Mouse (Mus musculus) C2C12 (cell line): ENCODE data around the gene Mrtfa.

Source experiments
- CTCF ChIP-seq: IDR thresholded peaks from one replicate; pipeline ENCODE4 v1.5.1; 2011; ENCODE audit not compliant: control insufficient read depth, insufficient read depth, insufficient read length
- MAX ChIP-seq: IDR thresholded peaks from one replicate; pipeline ENCODE4 v1.6.1; 2011; ENCODE audit warnings: mild to moderate bottlenecking, control low read depth

GRCm38 (mm10) chr15:81034119-81034518, 156.4 kb downstream of the Mrtfa start:
- TF ChIP-seq CTCF: no peak
- no peak for TF ChIP-seq MAX
